Mouse (Mus musculus): Measurements from ENCODE around the gene Rap1gap.

The Rap1gap gene

GRCm38 (mm10) chr4:137687234-137687825, 22.8 kb downstream of the Rap1gap start:
- in situ Hi-C loops (cut with MboI; ENCODE audit: low sequenced_read_pairs) = no loop called here

GRCm38 (mm10) chr4:137692107-137692902, 27.8 kb downstream of the Rap1gap start:
- in situ Hi-C loops (cut with MboI; ENCODE audit: low sequenced_read_pairs) = no loop called here

GRCm38 (mm10) chr4:137695300-137695699, 30.8 kb downstream of the Rap1gap start:
- in situ Hi-C loops (cut with MboI; ENCODE audit: low sequenced_read_pairs) = no loop called here

GRCm38 (mm10) chr4:137695900-137696299, 31.4 kb downstream of the Rap1gap start:
- in situ Hi-C loops (cut with MboI; ENCODE audit: low sequenced_read_pairs) = no loop called here

GRCm38 (mm10) chr4:137697156-137697885, 32.8 kb downstream of the Rap1gap start:
- in situ Hi-C loops (cut with MboI; ENCODE audit: low sequenced_read_pairs) = no loop called here

- in situ Hi-C loops (cut with MboI; ENCODE audit: low sequenced_read_pairs) = no loop called here
Observed at GRCm38 (mm10) chr4:137698076-137698985, 33.8 kb downstream of the Rap1gap start.

- in situ Hi-C loops (cut with MboI; ENCODE audit: low sequenced_read_pairs) = no loop called here
Observed at GRCm38 (mm10) chr4:137699264-137700211, 35.0 kb downstream of the Rap1gap start.

GRCm38 (mm10) chr4:137700960-137701359, 36.4 kb downstream of the Rap1gap start:
- in situ Hi-C loops (cut with MboI; ENCODE audit: low sequenced_read_pairs) = no loop called here

- in situ Hi-C loops (cut with MboI; ENCODE audit: low sequenced_read_pairs) = no loop called here
Observed at GRCm38 (mm10) chr4:137703077-137703476, 38.6 kb downstream of the Rap1gap start.

GRCm38 (mm10) chr4:137704561-137704960, 40.0 kb downstream of the Rap1gap start:
- in situ Hi-C loops (cut with MboI; ENCODE audit: low sequenced_read_pairs) = no loop called here

- in situ Hi-C loops (cut with MboI; ENCODE audit: low sequenced_read_pairs) = no loop called here
Observed at GRCm38 (mm10) chr4:137705379-137705778, 40.9 kb downstream of the Rap1gap start.

- in situ Hi-C loops (cut with MboI; ENCODE audit: low sequenced_read_pairs) = no loop called here
Observed at GRCm38 (mm10) chr4:137706510-137706909, 42.0 kb downstream of the Rap1gap start.

- in situ Hi-C loops (cut with MboI; ENCODE audit: low sequenced_read_pairs) = no loop called here
Observed at GRCm38 (mm10) chr4:137707216-137707990, 42.9 kb downstream of the Rap1gap start.

- in situ Hi-C loops (cut with MboI; ENCODE audit: low sequenced_read_pairs) = no loop called here
Observed at GRCm38 (mm10) chr4:137712963-137713362, 48.4 kb downstream of the Rap1gap start.

- in situ Hi-C loops (cut with MboI; ENCODE audit: low sequenced_read_pairs) = no loop called here
Observed at GRCm38 (mm10) chr4:137714020-137714624, 49.6 kb downstream of the Rap1gap start.

- in situ Hi-C loops (cut with MboI; ENCODE audit: low sequenced_read_pairs) = no loop called here
Observed at GRCm38 (mm10) chr4:137717005-137717404, 52.5 kb downstream of the Rap1gap start.

- in situ Hi-C loops (cut with MboI; ENCODE audit: low sequenced_read_pairs) = no loop called here
Observed at GRCm38 (mm10) chr4:137717671-137718070, 53.1 kb downstream of the Rap1gap start.

- in situ Hi-C loops (cut with MboI; ENCODE audit: low sequenced_read_pairs) = no loop called here
Observed at GRCm38 (mm10) chr4:137719378-137720077, 55.0 kb downstream of the Rap1gap start.

Measured in CH12F3 (cell line).